8 mouse cellular contexts compared by ENCODE assay signal in genomic region chr16:94303203-94303535, GRCm38 (mm10). TPM values are rescaled to one million over a fixed set of nuclear protein-coding genes. Genes with fewer than 3 reads are reported as not detected.
DNase-seq lines count a peak whose midpoint lies in the region; ATAC-seq and TF ChIP-seq lines count a peak whose summit lies in the region.

No protein-coding gene starts in this region.

- DNase-seq in layer of hippocampus, adult 2 months (ENCODE audit: low spot score in 2 of 2) = no peak
- no peak for DNase-seq in layer of hippocampus, postnatal 25 days (ENCODE audit: extremely low spot score in 1 of 2, low spot score in 1 of 2)
- no peak for DNase-seq in embryonic facial prominence, embryonic 14.5 days (ENCODE audit: low spot score)
- DNase-seq in intestine, embryonic 14.5 days (ENCODE audit: low spot score) = no peak
- no peak for DNase-seq in midbrain, postnatal 0 days (ENCODE audit: low spot score)
- DNase-seq in left cerebral cortex, postnatal 4 days = no peak
- no peak for DNase-seq in ovary, postnatal 36 days (ENCODE audit: low spot score)
- DNase-seq in spleen, postnatal 4 days (ENCODE audit: low spot score in 2 of 2) = no peak

- ATAC-seq in embryonic facial prominence, embryonic 14.5 days (ENCODE audit: low read depth) = no peak
- ATAC-seq in intestine, embryonic 14.5 days (replicated peaks; ENCODE audit: low FRiP score, low TSS enrichment, low read depth) = no peak; the same call in none of the 2 replicates
- ATAC-seq in midbrain, postnatal 0 days (ENCODE audit: low FRiP score) = no peak

- H3K9ac ChIP-seq in embryonic facial prominence, embryonic 14.5 days (ENCODE audit: low read depth, low read length) = no peak overlapping the region
- H3K9ac ChIP-seq in intestine, embryonic 14.5 days (ENCODE audit: low read length) = peak overlapping the region; percentile 18; the same call in 1 of the 2 replicates
- H3K9ac ChIP-seq in midbrain, postnatal 0 days (replicated peaks; ENCODE audit: low read length, poor library complexity, severe bottlenecking) = peak overlapping the region; percentile 37

- peaks cover 8% of the 10 kb centered on the region; the same call in 1 of the 2 replicates for H3K9me3 ChIP-seq in embryonic facial prominence, embryonic 14.5 days (ENCODE audit: control insufficient read depth, low read length)
- no peaks in the 10 kb centered on the region for H3K9me3 ChIP-seq in intestine, embryonic 14.5 days (ENCODE audit: control insufficient read depth, low read length)
- H3K9me3 ChIP-seq in midbrain, postnatal 0 days (ENCODE audit: low read length) = no peaks in the 10 kb centered on the region

- peak overlapping the region; percentile 91 for H3K27ac ChIP-seq in layer of hippocampus, adult 2 months
- no peak overlapping the region for H3K27ac ChIP-seq in embryonic facial prominence, embryonic 14.5 days (replicated peaks; ENCODE audit: low read depth, low read length)
- no peak overlapping the region for H3K27ac ChIP-seq in intestine, embryonic 14.5 days (ENCODE audit: low read depth)
- peak overlapping the region; percentile 57 for H3K27ac ChIP-seq in midbrain, postnatal 0 days (ENCODE audit: low read depth, low read length)

- H3K27me3 ChIP-seq in embryonic facial prominence, embryonic 14.5 days (replicated peaks; ENCODE audit: control insufficient read depth, insufficient read depth, low read length) = peaks cover 8% of the 10 kb centered on the region
- H3K27me3 ChIP-seq in intestine, embryonic 14.5 days (replicated peaks; ENCODE audit: control insufficient read depth, insufficient read depth, low read length) = no peaks in the 10 kb centered on the region
- H3K27me3 ChIP-seq in midbrain, postnatal 0 days (ENCODE audit: insufficient read depth, low read length) = no peaks in the 10 kb centered on the region

- no peaks in the 10 kb centered on the region for H3K36me3 ChIP-seq in embryonic facial prominence, embryonic 14.5 days (ENCODE audit: control insufficient read depth, insufficient read depth, low read length)
- no peaks in the 10 kb centered on the region for H3K36me3 ChIP-seq in intestine, embryonic 14.5 days (ENCODE audit: control insufficient read depth, insufficient read depth, low read length)
- no peaks in the 10 kb centered on the region for H3K36me3 ChIP-seq in midbrain, postnatal 0 days (ENCODE audit: insufficient read depth, low read length)

- H3K4me3 ChIP-seq in layer of hippocampus, adult 2 months = peak overlapping the region; percentile 51
- peak overlapping the region; percentile 25; the same call in 1 of the 2 replicates for H3K4me3 ChIP-seq in embryonic facial prominence, embryonic 14.5 days (ENCODE audit: low read depth, low read length)
- H3K4me3 ChIP-seq in intestine, embryonic 14.5 days (ENCODE audit: low read depth, low read length) = no peak overlapping the region
- H3K4me3 ChIP-seq in midbrain, postnatal 0 days (ENCODE audit: low read depth, low read length) = peak overlapping the region; percentile 25; the same call in 1 of the 2 replicates

- H3K4me1 ChIP-seq in embryonic facial prominence, embryonic 14.5 days (ENCODE audit: control insufficient read depth, insufficient read depth, low read length) = peaks cover 21% of the 10 kb centered on the region
- H3K4me1 ChIP-seq in intestine, embryonic 14.5 days (replicated peaks; ENCODE audit: control insufficient read depth, insufficient read depth, low read length) = peaks cover 15% of the 10 kb centered on the region
- peaks cover 7% of the 10 kb centered on the region; the same call in 1 of the 2 replicates for H3K4me1 ChIP-seq in midbrain, postnatal 0 days (ENCODE audit: insufficient read depth, low read length)

- no peak for TF ChIP-seq CTCF in layer of hippocampus, adult 2 months (conservative IDR thresholded peaks at IDR 0.05)
- no peak for TF ChIP-seq CTCF in midbrain, postnatal 0 days (IDR thresholded peaks at IDR 0.05)

- WGBS in embryonic facial prominence, embryonic 14.5 days = 27% methylated on average over 6 of the region's 6 CpGs
- 38% methylated on average over 6 of the region's 6 CpGs for WGBS in intestine, embryonic 14.5 days
- WGBS in midbrain, postnatal 0 days = 21% methylated on average over 6 of the region's 6 CpGs

- peak overlapping the region; percentile 49 for H3K4me2 ChIP-seq in embryonic facial prominence, embryonic 14.5 days (ENCODE audit: low read depth, low read length)
- H3K4me2 ChIP-seq in intestine, embryonic 14.5 days (ENCODE audit: low read length) = peak overlapping the region; percentile 46
- H3K4me2 ChIP-seq in midbrain, postnatal 0 days (ENCODE audit: low read depth, low read length, poor library complexity, severe bottlenecking) = peak overlapping the region; percentile 41

- intact Hi-C loops in left cerebral cortex, postnatal 4 days (cut with DNase I) = no loop called here

RNA-seq across cellular contexts. Expression of gene Hlcs, which starts 10.2 kb away (rescaled TPM):
- 10 to 100 TPM; 14.0 to 15.2 TPM for total RNA-seq in layer of hippocampus, adult 2 months (2021)
- total RNA-seq in layer of hippocampus, postnatal 25 days (2021) = 10 to 100 TPM; 12.4 to 13.7 TPM
- 6.8 and 8.2 TPM in 2 replicates for polyA plus RNA-seq in embryonic facial prominence, embryonic 14.5 days (2014; fragmentation: Nextera tagmentation; extraction: Ambion mirVana)
- polyA plus RNA-seq in intestine, embryonic 14.5 days (2014; fragmentation: Nextera tagmentation; extraction: Ambion mirVana) = 8.9 and 10.1 TPM in 2 replicates
- 9.4 and 10.0 TPM in 2 replicates for total RNA-seq in midbrain, postnatal 0 days (2014; rRNA removed)
- polyA plus RNA-seq in midbrain, postnatal 0 days (2015; fragmentation: Nextera tagmentation; extraction: Ambion mirVana) = 6.0 and 7.8 TPM in 2 replicates
- 10 to 100 TPM; 11.7 to 11.8 TPM for total RNA-seq in left cerebral cortex, postnatal 4 days (2021)

RNA-seq across cellular contexts. Expression of gene Ripply3, which starts 25.1 kb away (rescaled TPM):
- under 1 TPM in 1 of 2 experiments, not detected in 1; 0.29 TPM for total RNA-seq in layer of hippocampus, adult 2 months (2021)
- total RNA-seq in layer of hippocampus, postnatal 25 days (2021) = under 1 TPM; 0.17 to 0.23 TPM
- polyA plus RNA-seq in embryonic facial prominence, embryonic 14.5 days (2014; fragmentation: Nextera tagmentation; extraction: Ambion mirVana) = 4.9 and 6.9 TPM in 2 replicates
- 4.4 and 5.0 TPM in 2 replicates for polyA plus RNA-seq in intestine, embryonic 14.5 days (2014; fragmentation: Nextera tagmentation; extraction: Ambion mirVana)
- total RNA-seq in midbrain, postnatal 0 days (2014; rRNA removed) = 0.38 TPM in 1 of 2 replicates, not detected in the other
- polyA plus RNA-seq in midbrain, postnatal 0 days (2015; fragmentation: Nextera tagmentation; extraction: Ambion mirVana) = 0.20 and 0.60 TPM in 2 replicates
- under 1 TPM; 0.32 to 0.60 TPM for total RNA-seq in left cerebral cortex, postnatal 4 days (2021)

Comparison
In these comparisons a context has a peak if more than half of its experiments do, and no peak if none do; other contexts are left out.
1. H3K27ac ChIP-seq: peak in layer of hippocampus, adult 2 months (single experiment) and midbrain, postnatal 0 days (single experiment); none in embryonic facial prominence, embryonic 14.5 days (single experiment) and intestine, embryonic 14.5 days (single experiment).
2. Peak in every context shown above with its lines, with median percentiles within 50 percentile points of each other: H3K4me2 ChIP-seq.